Mouse (Mus musculus) naive thymus-derived CD4-positive, alpha-beta T cell, adult 2 months (primary cell): Measurements from ENCODE around the gene Tkt.
"Not testable (repeated sequence)": the region's sequence is repeated elsewhere in the genome, so short reads cannot be mapped to it uniquely, and the experiment has no call there.

ENCODE experiments used
- DNase-seq: peaks from one replicate; pipeline ENCODE4 v3.0.0-alpha.2; 2011; ENCODE audit warnings: low read depth

Gene Tkt

GRCm38 (mm10) chr14:30553185-30553584, 5.0 kb downstream of the Tkt start:
- DNase-seq: no peak

- no peak for DNase-seq
Measured at GRCm38 (mm10) chr14:30556651-30557050, 8.5 kb downstream of the Tkt start.

DNA sequence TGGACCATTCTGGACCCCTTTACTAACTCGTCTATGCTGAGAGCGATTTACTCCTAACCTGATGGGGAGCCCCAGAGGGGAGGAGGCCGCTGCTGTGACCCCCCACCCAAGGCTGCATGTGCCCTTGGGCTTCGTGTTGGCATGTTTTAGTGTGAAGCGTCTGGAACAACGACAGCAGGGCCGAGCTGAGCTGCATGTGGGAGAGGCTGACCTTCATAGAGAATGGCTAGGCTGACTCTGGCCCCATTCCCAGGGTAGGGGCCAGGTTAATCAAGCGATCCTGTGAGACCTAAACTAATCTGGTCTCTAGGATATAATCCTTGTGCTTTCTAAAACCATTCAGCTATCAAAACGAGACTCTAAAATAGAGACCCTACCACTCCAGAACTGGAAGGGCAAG, 9.6 kb downstream of the Tkt start:
- no peak for DNase-seq

- no peak for DNase-seq
Measured at GRCm38 (mm10) chr14:30559321-30559850, 11.2 kb downstream of the Tkt start.

- no peak for DNase-seq
Measured at GRCm38 (mm10) chr14:30560803-30561389, 12.7 kb downstream of the Tkt start.

DNA sequence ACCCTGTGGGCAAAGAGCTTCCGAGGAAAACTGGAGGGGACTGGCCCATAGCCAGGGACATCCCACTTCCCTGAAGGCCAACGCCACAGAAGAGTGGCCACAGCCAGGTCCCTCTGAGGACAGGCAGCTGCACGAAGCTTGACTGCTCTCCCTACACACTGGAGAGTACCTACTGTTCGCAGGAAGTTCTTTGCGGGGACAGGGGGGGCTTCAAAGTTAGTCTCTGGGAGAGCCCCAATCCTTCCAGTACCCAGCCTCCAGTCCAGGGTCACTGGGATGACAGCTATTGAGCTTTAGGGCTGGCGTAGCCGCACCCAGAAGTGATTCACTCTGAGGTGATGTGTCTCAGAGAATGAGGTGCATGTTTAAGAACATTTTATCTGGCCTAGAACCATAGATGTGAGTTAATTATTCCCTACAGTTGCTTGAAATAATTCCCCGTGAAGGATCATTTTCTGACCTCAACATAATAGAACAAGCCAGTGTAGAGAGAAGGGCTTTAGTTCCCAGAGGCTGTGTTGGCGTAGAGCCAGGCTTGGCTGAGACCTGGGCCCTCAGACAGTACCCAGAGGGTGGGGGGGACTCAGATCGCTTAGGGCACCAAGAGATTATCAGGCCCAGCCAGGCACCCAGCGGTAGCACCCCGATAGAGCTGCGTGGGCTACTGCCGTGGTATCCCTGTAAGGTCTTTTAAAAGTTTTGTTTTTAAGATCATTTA, 13.5 kb downstream of the Tkt start:
- no peak for DNase-seq

GRCm38 (mm10) chr14:30562343-30562742, 14.2 kb downstream of the Tkt start:
- no peak for DNase-seq

- no peak for DNase-seq
Measured at GRCm38 (mm10) chr14:30564451-30564850, 16.3 kb downstream of the Tkt start.

DNA sequence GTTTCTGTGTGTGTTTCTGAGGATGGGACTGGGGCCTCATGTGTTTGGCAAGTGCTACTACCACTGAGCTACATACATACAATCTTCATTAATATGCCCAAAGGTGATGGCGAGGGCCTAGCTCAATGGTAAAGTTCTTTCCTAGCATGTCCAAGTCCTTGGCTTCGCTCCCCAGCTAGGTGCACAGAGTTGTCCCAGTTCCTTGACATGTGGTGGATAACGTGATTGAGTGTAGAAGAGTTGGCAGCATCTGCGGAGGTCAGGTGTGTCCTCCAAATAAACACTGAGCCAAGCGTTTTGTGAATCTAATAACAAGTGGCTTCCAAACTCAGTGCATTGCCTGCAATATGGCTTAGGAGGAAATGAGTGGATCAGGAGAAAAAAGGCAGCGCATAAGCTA, 18.2 kb downstream of the Tkt start:
- DNase-seq: no peak

DNA sequence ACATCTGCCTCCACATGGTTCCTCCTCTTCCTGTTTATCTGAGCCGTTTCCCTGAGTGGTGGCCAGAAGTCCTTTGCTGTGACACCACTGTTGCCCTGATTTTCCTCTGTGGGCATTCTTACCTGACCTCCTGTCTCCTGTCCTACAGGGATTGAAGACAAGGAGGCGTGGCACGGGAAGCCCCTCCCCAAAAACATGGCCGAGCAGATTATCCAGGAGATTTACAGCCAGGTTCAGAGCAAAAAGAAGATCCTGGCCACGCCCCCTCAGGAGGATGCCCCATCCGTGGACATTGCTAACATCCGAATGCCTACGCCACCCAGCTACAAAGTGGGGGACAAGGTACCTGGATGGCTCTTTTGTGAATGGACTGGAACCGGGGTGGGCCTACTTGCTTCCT, 19.9 kb downstream of the Tkt start:
- DNase-seq: no peak

DNA sequence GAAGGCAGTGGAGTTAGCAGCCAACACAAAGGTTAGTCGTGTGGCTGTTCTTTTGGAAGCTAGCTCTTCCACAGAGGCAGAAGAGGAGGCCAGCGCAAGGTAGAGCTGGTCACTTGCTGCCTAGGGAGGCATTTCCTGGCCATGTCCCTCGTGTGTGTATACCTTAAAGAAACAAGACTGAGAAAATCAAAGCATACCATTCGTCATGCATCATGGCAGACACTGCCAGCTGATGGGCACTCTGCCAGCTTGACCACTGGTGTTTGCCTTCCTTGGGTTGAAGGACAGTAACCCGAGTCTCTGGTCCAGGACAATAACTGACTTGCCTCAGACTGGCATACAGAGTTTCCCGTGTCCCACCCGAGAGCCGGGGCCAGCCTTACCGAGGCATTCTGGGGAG, 22.1 kb downstream of the Tkt start:
- DNase-seq: no peak

DNA sequence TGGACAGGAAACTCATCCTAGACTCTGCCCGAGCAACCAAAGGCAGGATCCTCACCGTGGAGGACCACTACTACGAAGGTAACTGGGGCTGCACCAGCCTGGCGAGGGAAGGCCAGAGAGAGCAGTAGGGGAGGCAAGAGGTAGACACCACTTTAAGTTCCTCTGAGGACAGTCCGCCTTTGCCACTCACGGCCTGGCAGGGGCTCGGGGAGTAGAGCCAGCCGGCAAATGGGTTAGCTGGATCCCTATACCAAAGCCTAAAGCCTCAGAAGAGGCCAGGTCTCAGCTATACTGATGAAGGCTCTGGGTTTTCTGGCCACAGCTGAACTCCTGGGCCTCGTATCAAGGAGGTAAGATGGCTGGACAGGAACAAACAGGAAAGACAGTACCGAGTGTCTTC, 24.1 kb downstream of the Tkt start:
- no peak for DNase-seq

DNA sequence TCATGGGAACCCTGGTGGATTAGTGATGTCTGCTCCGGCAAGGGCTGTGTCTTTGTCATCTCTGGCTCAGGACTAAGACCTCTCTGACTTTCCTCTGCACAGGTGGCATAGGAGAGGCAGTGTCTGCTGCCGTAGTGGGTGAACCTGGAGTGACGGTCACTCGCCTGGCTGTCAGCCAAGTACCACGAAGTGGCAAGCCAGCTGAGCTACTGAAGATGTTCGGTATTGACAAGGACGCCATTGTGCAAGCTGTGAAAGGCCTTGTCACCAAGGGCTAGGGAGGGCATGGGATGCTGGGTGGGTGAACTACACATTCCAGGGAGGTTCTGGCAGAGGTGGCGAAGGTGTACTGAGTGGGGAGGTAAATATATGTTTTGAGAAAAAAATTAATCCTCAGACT, 25.1 kb downstream of the Tkt start:
- DNase-seq: no peak

DNA sequence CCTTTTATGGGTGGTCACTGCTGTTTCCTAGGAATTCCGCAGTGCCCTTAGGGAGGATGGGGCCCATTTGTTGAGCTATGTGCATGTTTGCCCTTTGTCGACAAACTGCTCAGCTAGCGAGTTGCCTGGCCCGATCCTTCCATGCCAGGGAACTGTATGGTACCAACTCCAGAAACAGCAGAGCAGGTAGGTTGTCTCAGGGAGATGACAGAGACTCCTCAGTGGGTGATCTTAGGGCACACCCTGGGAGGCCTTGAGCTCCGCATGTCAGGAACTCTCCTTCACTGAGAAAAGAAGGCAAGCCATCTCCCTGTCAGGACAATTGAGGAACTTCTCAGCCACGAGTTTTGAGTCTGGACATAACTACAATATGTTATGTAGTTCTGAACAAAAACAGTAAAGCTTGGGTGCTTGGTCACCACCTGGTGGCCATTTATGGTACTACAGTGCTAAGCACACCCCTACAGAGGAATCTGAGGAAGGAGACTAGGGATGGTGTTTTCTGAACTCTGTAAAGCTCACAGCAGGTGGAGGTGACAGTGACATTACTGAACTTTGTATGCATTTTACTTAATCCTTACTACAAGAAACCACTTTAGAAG, 25.9 kb downstream of the Tkt start:
- peak; percentile 85 for DNase-seq

DNA sequence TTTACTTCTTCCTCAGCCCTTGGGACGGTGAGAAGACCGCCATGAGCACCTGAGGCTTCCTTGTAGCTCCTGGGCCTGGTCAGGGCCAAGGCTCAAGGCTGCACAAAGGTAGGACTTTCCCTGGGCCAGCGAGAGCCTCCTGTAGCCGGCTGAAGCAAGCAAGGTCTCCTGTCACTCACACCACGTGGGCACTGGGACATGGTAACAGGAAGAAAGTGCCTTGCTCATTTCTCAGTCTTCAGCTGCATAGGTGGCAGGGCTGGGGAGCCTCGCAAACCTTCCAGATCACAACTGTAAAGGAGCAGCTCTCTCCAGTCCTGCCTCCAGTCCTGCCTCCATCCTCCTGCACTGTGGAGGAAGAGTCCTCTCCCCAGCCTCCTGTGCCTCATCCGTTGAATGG, 27.6 kb downstream of the Tkt start:
- DNase-seq: no peak

DNA sequence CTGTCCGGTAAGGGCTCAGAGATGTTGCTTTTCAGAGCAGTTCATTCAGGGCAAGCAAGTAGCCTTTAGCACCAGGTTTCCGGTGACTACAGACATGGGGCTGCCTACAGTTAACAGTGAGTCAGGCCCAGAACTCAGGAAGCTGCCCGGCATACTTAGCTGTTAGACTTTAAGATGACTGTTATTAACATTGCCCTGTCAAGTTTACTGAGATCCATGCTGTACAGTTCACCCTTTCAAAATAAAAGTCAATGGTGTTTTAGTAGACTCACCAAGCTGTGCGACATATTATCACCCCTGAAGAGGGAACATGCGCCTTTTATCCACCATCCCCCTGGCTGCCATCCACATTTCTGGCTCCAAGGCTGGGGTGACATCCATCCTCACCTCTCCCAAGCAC, 28.1 kb downstream of the Tkt start:
- no peak for DNase-seq

DNA sequence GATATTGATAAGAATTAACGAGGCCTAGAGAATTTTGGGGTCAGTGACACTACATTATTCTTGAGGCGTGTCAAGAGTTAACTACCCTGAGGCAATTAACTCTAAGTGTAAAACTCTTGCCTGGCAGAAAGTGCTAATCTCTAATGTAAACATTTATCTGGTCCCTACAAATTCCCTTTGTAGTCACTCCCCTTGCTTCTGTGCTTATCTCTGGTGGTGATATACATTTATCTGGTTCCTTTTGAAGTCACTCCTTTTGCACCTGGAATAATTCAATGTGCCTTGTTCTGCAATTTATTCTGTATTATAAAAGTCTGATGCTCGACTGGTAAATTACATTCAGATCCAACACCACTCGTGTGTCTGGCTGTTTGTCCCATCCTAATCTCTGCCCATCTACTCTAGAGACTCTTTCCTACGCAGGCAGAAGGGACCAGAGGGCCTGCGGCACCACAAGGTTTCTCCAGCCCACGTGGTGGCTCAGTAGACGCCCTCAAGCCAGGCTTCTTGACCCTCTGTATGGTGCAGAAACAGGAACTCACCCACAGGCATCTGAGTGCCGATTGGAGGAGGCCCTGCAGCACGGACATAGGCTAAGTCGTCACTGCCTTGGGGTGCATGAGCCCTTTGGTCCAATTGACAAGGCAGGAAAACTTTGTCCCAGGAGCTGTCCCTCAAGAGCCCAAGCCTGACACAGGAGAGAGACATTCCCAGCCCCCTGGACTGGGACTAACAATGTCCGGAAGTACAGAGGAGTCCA, 29.3 kb downstream of the Tkt start:
- not testable (repeated sequence) for DNase-seq

DNA sequence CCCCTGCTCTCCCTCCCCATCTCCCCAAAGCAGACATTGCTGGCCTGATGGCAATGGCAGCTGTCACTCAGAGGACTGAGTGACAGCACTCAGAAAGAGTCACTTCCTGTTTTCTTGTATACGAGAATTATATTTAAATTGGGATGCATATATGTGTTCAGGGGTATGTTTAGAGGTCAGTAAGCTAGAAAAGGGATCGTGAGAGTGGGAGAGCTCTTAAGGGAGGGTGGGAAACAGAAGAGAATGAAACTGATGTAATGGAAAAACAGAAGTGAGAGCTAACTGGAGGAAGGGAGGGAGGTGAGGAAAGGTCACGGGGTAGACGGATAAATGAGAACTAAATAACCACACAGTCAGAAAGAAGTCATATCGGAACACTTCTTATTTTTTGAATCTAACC, 31.0 kb downstream of the Tkt start:
- peak; percentile 35 for DNase-seq

DNA sequence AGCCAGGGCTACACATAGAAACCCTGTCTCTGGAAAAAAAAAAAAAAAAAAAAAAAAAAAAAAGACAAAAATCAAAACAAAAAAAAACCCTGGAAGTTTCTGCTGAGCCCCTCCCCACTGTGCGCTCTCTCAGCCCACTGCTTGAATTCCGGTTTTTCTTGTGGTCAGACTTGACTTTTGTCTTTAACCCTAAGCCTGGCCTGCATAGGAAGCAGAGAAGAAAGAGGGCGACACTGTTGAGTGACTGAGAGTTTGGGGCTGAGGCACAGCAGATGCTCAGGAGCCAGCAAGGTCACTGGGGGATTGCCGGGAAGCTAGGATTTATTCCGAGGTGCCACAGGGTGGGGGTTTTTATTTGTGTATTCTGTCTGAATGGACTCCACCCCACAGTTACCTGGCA, 31.7 kb downstream of the Tkt start:
- peak; percentile 17 for DNase-seq

DNA sequence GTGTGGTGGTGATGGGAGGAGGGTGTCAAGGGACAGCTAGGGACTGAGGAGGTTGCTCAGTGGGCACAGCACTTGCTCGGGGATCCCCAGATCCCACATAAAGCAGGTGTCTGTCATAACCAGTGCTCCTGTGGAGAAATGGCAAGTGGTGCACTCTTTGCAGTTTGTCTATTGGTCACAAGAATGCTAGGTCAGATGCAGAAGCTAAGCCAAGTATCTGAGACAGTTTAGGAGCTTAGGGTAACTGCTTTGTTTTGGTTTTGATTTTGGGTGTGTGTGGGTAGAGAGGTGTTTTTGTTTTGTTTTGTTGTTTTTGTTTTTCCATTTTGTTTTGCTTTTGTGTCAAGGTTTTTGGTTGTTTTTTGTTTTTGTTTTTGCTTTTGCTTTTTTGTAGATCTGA, 33.1 kb downstream of the Tkt start:
- no peak for DNase-seq

DNA sequence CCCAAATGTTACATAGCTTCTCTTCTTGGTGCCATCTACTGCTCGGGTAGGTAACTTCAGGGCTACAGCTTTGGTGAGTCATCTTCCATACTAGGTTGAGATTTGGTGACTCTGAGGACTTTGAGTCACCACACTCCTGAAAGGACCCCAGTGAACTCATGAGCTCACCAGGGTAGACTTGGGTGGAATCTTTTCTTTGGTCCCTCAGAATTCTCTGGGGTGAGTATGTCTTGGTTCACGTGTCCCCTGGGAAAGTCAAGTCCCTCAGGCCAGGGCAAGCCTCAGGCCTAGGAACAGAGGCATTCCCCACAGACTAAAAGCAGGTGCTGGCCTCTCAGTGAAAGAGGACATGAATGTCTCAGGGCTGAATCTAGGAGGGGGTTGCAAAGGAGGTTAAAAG, 35.9 kb downstream of the Tkt start:
- no peak for DNase-seq

- DNase-seq: no peak
Measured at GRCm38 (mm10) chr14:30584497-30585251, 36.5 kb downstream of the Tkt start.
